Mouse (Mus musculus) megakaryocyte, embryonic 14.5 days (primary cell): Measurements from ENCODE around the gene Pnkd.

ENCODE experiments used
- FLI1 ChIP-seq: IDR thresholded peaks from 2 replicates; pipeline ENCODE4 v1.6.1; 2012; ENCODE audit warnings: low read length, inconsistent platforms, mixed read lengths
- GATA1 ChIP-seq: IDR thresholded peaks from 3 replicates; pipeline ENCODE4 v1.6.1; 2012; ENCODE audit warnings: mixed read lengths, low read length, inconsistent platforms, borderline replicate concordance

- TF ChIP-seq GATA1 = no peak
- no peak for TF ChIP-seq FLI1
These were observed 15.8 kb downstream of the Pnkd start for GRCm38 (mm10) chr1:74300347-74301110.
